Mouse (Mus musculus): ENCODE measurements around the gene Acsl5.

The Acsl5 gene

DNA sequence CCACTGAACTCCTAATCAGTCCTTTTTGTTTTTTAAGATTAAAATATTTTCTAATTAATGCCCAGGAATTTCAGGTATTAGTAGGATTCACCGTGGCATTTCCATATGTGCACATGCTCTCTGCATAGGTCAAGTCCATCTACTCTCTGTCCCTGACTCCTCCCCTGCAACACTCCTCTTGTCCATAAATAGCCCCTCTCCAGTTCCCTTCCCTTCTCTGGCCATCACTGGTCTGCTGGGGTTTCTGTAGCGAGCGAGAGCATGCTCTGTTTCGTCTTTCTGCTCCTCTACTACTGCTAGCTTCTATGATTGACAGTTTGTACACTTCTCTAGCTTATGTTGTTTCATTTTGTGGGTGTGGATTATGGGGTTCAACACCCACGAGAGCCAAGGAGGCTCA lies 80.0 kb downstream of the Acsl5 start:
- no peak for DNase-seq (ENCODE audit: low spot score in 2 of 2)

GRCm38 (mm10) chr19:55332641-55333268 lies 81.0 kb downstream of the Acsl5 start:
- peak in 1 of 2 experiments; percentile 39 for DNase-seq (ENCODE audit: low spot score in 2 of 2)

DNA sequence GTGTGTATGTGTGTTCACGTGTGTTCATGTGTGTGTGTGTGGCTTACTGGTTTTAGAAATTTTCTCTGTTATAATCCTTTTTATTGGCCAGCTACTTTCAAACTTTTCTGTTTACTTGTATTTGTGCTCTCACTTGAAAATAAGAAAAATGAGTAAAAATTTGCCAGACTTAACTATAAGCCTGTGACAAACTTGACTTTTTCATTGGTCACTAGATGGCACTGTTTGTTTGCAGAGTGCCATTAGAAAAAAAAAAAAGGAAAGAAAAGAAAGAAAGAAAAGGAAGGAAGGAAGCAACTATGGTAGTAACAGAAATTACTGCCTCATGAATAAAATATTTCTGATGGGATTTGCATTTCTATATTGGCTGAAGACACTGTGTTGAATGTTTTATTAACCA lies 84.1 kb downstream of the Acsl5 start:
- no peak for DNase-seq (ENCODE audit: low spot score in 2 of 2)

- no peak for DNase-seq (ENCODE audit: low spot score in 2 of 2)
Observed at GRCm38 (mm10) chr19:55336441-55336840, 84.7 kb downstream of the Acsl5 start.

DNA sequence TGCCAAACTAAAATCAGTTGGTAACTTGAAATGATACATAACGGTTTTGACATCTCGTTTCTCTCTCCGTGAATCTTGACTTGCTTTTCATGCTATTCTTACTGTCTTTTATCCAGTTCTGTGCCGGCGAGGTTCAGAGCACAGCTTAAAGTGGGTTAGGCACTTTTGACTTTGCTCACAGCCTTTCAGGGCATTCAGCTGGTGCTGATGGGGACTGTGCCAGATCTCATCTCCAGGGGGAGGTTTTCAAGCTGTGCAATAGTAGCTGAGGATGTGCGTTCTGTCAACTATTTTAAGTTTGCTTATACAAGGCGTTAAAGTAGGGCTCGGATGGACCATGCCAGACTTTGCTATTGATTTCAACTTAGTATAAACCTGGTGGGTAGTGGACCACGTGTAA lies 85.3 kb downstream of the Acsl5 start:
- DNase-seq (ENCODE audit: low spot score in 2 of 2) = no peak

DNA sequence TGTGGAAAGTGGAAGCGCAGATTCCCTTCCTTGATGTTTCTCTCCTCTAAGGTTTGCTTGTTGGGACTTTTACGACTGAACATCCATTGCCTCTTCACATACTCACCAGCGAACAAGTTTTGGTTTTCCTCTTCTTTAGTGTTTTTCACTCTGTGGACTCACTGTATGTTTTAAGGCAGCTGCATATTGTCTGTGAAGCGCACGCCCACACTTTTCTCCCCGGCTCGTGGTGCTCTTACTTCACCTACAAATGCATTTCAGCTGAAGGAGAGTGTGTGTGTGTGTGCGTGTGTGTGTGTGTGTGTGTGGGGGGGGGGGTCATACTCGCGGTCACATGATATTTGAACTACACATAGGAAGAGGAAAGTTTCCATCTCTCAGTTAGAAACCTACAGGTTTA lies 85.9 kb downstream of the Acsl5 start:
- no peak for DNase-seq (ENCODE audit: low spot score in 2 of 2)

DNA sequence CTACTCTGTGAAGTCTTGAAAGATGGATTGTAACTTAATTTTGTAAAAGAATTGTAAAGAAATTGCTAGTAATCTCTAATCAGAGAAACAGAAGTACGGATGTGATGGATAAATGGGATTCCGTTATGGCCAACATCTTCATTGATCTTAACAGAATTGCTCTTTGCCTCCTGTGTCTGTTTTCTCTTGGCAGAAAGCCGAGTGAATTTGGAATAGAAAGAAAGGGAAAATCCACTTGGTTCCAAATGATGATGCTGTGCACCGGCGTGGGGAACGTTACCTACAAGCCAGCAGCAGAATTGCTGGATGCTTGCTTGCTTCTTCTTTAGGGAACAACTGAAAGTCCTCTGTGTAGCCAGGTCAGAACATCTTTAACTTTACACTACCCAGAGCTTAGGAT lies 88.8 kb downstream of the Acsl5 start:
- DNase-seq (ENCODE audit: low spot score in 2 of 2) = no peak

DNA sequence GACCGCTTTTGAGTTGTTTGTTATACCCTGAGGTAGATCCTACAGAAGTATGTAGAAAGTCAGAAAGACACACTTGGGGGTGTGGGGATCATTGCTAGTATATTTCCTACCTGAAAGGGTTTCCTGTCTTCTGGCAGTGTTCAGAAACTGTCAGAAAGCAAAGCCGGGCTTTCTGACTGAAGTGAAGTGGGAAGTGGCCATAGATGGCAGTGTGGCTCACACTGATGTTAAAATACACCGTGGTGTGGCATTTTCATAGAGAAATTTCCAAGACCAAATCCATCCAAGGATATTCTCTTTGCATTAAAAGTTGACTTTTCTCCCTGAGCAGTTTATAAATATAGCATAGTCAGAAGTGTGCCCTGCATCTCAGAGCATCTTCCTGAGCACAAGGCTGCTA lies 89.6 kb downstream of the Acsl5 start:
- DNase-seq (ENCODE audit: low spot score in 2 of 2) = no peak

GRCm38 (mm10) chr19:55342423-55342822 lies 90.7 kb downstream of the Acsl5 start:
- no peak for DNase-seq (ENCODE audit: low spot score in 2 of 2)

DNA sequence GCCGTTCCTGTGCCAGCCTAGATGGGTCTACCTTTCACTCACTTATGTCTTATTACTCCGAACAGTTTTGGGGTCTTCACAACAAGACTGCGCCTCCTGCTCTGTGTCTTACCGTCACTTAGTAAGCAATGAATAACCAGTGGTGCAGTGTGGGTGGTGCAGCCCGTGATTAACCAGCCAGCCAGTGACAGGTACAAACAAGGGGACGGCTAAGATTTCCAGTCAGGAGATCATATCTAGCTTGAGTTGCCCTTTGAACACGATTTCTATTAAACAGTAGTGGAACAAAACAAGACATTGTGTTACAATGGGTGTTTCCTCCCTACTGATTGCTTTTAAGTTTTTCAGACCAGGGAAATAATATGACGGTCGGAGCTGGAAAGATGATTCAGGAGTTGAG lies 91.5 kb downstream of the Acsl5 start:
- DNase-seq (ENCODE audit: low spot score in 2 of 2) = no peak
